Mouse (Mus musculus): Measurements from ENCODE around the gene Cyp4a32.

Gene Cyp4a32

DNA sequence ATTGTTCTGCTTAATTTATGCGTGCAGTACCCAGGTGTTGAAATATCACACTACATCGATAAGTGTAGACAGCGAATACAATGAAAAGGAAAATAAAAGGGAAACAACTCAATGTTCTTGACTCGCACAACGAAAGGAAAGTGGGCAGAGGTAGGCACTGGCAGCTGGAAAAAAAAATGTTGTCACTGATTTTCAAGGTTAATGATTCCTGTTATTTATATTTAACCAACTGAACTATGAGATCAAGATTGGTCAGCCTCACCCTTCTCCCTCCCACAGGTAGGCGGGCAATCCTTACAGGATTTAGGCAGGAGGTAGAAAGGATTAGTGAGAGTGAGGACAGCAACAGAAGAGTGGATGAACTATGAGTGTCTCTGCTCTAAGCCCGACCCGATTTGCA is at the start of gene Cyp4a32:
TSS of gene Cyp4a32 (plus strand) at position 359 of the 400 bp plus-strand sequence.
- 91% methylated on average over 8 of the region's 8 CpGs for WGBS

DNA sequence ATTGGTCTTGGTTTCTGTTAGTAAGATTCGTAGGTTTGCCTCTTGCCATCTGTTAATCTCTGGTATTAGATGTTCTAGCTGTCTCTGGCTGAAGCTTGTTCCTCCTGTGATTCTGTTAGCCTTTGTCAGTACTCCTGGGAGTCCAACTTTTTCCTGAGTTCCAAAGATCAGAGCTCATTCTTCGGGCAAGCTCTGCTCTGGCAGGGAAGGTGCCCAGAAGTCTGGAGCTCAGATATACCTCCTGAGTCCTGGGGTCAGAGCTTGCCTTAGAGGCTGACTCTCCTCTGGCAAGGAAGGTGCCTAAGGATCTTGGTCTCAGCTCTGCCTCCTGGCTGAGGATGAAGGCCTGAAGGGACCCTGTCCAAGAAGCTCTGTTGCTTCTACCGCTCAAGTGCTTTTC is 48.0 kb upstream of the Cyp4a32 start:
- WGBS = 88% methylated on average over 3 of the region's 3 CpGs

DNA sequence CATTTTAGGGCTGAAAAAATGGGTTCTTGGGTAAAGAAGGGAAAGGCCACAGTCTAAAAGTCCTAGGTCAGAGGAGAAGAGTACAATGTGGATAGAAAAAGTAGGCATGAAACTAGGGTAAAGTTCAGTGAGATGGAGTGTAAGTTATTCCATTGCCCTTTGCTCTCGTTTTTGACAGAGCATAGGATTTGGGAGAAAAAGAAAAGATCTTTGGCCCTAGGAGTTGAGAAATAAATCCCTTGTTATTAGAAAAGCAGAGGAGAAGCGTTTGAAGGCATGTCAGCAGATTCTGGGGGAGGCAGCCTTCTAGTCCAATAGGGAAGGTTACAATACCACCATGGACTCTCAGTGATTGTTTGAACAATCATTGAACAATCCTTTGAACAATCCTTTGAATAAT is 45.3 kb upstream of the Cyp4a32 start:
- 66% methylated on average over 2 of the region's 2 CpGs for WGBS

DNA sequence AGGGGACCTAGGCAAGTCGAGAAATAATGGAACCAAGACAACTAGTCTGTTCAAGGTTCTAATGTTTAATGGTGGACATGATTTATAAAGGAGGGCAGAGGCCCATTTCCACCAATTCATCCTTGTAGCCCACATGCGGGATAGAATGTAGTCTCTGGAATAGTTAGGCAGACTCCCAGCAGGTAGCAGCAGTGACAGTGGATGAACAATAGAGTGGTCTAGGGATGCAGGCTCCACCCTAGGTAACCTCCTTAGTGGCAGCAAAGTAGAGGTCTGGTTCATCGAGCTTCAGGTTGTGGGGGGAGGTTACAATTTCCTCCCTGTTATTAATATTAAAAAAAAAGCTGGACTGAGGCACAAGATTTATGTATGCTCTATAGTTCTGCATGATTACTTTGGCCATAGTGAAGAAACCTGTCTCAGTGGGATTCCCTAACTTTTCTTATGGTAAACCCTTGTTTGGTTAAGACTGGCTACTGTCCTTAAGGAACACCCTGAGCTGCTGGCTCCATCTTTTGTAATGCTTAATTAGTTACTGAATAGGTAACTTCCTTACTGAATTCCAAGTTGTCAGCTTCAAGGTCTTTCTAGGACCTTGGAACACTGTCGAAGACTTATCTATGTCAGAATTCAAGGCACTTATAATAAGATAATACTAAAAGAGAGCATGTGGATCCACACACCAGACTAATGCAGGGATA is 42.8 kb upstream of the Cyp4a32 start:
- WGBS = 64% methylated on average over 4 of the region's 4 CpGs

DNA sequence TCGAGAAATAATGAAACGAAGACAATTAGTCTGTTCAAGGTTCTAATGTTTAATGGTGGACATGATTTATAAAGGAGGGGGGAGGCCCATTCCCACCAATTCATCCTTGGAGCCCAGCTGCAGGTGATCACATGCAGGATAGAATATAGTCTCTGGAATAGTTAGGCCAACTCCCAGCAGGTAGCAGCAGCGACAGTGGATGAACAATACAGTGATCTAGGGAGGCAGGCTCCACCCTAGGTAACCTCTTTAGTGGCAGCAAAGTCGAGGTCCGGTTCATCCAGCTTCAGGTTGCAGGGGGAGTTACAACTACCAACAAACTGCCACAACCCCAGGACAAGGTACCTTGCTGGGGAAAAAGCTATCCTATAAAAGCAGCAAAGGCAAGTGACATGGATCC is 39.5 kb upstream of the Cyp4a32 start:
- WGBS = 64% methylated on average over 5 of the region's 5 CpGs

DNA sequence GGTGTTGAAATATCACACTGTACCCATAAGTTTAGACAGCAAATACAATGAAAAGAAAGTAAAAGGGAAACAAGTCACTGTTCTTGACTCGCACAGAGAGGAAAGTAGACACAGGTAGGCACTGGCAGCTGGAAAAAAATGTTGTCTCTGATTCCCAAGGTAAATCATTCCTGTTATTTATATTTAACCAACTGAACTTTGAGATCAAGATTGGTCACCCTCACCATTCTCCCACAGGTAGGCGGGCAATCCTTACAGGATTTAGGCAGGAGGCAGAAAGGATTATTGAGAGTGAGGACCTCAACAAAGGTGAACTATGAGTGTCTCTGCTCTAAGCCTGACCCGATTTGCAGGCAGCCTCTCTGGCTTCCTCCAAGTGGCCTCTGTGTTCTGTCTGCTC is 37.4 kb upstream of the Cyp4a32 start, which contains the start of gene Cyp4a31:
TSS of gene Cyp4a31 (plus strand) at position 249 of the 400 bp plus-strand sequence.
- 85% methylated on average over 3 of the region's 3 CpGs for WGBS

DNA sequence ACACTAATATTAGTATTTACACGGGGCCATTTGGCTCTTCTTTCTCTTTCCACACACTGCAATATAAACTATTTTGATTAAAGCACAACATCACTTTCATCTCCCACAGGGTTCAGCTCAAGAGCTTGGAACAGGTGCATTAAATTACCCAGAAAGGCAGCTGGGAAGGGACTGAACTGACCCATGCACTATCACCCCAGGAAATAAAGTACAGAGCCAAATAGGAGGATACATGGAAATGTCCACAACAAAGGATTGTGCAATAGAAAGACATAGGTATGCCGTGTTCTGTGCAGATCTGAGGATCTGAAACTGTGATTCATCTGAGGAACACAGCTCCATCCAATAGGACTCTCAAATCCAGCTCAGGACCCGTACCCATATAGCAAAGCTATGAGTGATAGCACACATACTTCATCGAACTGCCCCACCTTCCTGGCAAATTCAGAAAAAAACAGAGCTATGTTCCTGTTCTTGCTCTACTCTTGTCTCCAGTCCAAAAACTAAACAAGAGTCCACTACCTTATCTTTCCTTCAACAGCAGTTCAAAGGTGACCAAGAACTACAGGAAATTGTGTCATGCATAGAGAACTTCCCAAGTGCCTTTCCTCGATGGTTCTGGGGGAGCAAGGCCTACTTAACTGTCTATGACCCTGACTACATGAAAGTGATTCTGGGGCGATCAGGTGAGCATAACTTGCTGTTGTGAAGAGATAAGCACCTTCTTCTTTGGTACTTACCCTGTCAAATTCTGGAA is 36.1 kb upstream of the Cyp4a32 start:
- 79% methylated on average over 6 of the region's 6 CpGs for WGBS

DNA sequence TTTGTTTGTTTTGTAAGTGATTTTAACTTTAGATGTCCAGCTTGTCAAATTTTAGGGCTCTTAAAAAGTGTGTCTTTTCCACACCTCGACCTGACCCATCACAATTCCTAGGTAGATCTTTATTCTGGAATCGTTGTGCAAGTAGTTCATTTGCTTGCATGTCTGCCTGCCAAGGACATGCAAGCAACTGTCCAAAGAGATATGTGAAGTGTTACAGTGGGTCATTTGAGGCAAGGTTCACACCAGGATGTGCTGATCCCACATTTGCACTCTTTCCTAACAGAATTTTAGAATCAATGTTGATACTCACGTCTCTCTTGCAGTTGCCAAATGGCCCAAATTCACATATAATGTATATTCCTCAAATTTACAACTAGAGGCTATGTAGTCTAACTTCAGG is 25.5 kb upstream of the Cyp4a32 start:
- 76% methylated on average over 3 of the region's 3 CpGs for WGBS

DNA sequence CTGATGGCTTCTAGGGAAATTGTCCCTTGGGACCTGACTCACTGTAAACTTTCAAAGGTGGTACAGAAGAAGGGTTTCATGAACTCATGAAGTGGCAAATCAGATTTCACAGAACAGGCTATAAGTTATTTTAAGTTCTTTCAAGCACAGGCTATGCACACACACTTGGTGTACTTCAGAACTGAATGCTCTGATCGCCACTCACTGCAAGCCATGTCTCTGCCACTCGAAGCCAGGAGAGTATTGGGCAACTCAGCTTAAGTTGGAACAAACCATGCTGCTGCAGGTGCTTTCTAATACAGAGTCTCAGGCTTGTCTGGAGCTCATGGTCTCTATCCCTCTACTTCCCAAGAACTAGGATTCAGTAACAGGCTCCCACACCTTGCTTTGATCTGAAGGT is 25.0 kb upstream of the Cyp4a32 start:
- 85% methylated on average over 2 of the region's 2 CpGs for WGBS

DNA sequence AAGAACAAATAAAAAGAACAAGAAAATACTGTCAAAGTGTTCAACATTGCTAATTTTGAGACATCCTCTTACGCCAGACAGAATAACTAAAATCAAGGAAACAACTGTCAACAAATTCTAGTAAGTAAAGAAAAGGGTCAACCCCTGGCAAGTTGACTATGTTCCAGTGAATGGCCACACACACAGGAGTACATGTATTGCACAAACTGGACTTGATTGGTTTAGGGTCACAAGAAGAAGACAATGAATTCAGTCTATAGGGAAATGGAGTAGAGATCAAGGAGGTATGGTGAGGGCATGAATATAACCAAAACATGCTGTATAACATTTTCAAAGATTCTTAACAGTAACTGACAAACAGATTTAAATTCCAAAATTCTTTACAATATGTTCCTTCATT is 4.4 kb upstream of the Cyp4a32 start:
- WGBS = 90% methylated on average over 1 of the region's 1 CpGs

DNA sequence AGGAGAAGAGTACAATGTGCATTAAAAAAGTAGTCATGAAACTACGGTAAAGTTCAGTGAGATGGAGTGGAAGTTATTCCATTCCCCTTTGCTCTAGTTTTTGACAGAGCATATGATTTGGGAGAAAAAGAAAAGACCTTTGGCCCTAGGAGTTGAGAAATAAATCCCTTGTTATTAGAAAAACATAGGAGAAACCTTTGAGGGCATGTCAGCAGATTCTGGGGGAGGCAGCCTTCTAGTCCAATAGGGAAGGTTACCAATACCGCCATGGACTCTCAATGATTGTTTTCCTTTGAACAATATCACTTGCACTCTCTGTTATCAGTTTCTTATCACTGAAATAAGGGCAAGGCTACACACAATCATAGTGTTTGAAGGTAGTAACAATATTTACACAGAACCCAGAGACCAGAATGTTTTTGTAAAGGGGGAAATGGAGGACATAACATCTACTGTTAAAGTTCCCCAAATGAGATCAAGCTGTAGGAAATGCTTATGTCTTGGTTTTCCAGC is 3.9 kb upstream of the Cyp4a32 start:
- 84% methylated on average over 2 of the region's 2 CpGs for WGBS

DNA sequence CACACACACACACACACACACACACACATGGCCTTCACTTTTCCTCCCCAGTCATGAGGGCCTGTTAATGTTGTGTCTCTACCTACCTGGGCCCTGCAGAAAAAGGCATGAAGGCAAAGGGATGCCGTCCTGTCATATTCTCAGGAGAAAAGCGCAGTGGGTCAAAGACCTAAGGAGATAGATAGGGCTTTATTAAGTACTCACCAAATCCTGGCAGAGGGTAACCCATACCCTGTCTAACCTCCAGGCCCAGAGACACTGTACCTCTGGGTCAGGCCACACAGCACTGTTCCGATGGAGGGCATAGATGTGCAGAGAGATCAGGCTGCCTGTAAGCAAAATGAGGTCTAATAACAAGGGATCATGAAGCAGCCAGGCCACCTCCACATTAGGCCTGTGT is 24.8 kb downstream of the Cyp4a32 start:
- 93% methylated on average over 3 of the region's 3 CpGs for WGBS

DNA sequence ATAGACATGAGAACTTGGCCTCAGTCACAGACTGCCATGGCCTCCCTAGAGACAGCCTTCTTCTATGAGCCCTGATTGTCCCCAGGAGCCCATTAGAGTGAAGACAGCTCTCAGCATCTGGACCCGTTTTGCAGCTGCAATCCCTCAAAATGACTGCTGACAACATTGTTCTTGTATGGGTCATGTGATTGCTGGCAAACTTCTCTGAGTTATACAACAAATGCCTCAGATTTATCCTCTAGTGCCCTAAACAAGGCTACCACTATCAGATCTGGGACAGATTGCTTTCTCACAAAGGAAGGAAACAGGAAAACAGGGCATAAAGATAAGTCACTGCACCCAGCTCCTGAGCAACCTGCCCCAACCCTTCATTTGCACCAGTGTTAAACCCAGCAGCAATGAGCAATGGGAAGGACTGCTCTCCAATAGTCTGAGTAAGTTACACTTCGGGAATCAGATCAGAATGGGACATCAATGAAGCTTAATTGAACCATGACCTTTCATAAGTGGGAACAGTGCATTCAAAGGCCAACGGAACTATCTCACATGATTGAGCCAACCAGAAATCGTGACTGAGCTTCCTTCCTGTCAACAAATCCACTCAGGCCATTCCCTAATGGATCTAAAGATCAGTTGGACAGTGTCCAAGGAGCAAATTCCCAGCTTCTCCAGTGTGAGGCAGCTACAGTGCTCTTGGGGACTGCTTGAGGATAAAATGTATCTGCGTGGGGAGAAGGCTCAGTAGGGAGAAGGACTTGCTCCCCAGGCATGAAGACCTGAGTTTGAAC is 42.4 kb downstream of the Cyp4a32 start:
- 66% methylated on average over 5 of the region's 5 CpGs for WGBS

DNA sequence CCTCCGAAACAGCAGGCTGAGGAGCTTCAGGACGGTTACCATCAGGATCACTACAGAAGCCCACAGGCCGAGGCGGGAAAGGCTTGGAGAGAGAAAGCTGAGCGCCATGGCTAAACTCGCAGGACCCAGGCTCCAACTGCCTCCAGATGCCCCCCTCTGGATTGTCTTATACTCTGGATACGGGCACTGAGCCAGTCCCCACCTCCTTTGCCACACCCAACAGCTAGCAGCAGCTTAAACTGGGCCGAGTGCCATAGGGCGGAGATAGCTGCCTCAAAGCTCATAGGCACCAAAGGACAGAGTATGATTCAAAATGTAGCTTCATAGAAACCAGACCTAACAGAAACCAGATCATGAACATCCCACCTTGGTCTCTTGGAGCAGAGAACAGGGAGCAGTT is 46.8 kb downstream of the Cyp4a32 start, which contains the start of gene Cyp4b1:
TSS of gene Cyp4b1 (minus strand) at position 144 of the 400 bp plus-strand sequence.
- WGBS = 78% methylated on average over 9 of the region's 9 CpGs

DNA sequence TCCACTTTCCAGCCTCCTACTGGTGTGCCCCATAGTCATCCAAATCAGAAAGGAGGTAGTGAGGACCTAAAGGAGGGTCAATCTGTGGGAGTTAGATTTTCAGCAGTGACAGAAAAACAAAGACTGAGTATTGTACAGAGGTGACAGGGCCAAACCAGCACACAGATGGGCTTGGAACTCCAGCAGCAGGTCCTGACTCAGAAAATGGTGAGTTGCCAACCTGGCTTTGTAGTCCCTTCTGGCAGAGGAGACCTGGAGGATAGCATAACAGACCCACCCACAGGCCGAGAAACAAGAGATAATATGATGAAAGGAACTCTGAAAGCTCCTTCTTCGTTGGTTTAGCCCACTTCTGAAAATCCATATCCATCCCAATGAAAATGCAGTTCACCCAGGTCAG is 48.0 kb downstream of the Cyp4a32 start:
- 68% methylated on average over 2 of the region's 2 CpGs for whole genome bisulfite sequencing

DNA sequence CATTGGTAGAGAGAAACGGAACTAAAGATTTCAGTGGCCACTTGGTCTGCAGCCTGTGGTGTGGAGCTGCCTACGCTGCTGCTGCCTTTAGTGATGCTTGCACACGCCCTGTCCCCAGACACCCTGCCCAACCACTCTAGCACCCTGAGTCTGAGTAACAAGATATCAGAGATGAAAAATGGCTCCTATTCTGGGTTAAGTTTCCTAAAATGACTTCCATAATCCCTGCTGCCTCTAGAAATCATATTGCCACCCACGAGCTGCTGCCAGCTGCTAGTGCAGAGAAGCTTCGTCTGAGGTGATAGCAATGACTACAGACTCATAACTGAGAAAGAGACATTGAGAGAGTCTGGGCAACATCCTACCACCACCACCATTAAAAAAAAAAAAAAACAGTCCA is 50.1 kb downstream of the Cyp4a32 start:
- WGBS = 45% methylated on average over 5 of the region's 5 CpGs

DNA sequence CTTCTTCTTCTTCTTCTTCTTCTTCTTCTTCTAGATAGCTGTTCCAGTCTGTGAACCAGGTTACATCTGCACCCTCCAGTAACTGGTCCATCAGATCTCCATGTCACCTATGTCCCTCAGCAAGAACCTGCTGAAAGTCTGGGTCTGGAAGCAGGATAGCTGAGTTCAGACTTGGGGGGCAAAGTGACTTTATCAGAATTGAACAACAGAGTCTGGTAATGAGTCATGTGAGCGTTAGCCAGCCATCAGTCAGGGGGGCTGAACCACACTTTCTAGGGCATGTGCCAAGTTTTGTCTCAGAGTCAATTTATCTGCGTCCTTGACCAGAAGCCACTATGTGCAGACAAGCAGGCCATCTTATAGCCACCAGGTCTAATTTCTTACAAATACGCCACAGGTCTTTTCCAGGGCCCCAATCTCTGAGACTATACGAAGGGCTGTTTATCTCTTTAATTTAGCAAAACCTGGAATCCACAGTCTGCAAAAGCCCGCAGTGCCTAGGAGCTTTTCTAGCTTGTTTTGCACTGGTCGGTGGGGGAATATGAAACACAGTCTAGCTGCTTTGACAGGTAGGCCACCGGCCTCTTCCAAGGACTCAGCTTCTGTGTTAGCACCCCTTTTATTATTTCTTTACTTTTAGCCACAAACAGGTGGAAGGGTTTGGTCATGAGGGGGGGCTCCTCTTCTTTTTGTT is 55.2 kb downstream of the Cyp4a32 start:
- WGBS = 87% methylated on average over 7 of the region's 7 CpGs

DNA sequence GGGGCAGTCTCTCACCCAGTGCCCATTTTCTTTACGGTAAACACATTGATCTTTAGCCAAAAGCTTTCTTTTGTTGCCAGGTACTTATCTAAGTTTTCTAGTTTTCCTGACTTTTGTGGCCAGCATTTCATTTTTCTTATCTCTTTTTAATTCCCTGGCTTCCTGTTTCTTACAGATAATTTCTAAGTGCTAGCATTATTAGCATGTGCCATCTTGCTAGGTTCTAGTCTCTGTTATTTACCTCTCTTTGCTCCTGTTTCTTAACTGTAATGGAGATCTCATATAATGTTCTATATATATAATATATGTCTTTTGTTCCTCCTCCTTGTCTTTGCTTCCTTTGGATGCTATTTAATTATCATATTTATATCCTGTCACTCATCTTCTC is 55.8 kb downstream of the Cyp4a32 start:
- WGBS = 78% methylated on average over 1 of the region's 1 CpGs

DNA sequence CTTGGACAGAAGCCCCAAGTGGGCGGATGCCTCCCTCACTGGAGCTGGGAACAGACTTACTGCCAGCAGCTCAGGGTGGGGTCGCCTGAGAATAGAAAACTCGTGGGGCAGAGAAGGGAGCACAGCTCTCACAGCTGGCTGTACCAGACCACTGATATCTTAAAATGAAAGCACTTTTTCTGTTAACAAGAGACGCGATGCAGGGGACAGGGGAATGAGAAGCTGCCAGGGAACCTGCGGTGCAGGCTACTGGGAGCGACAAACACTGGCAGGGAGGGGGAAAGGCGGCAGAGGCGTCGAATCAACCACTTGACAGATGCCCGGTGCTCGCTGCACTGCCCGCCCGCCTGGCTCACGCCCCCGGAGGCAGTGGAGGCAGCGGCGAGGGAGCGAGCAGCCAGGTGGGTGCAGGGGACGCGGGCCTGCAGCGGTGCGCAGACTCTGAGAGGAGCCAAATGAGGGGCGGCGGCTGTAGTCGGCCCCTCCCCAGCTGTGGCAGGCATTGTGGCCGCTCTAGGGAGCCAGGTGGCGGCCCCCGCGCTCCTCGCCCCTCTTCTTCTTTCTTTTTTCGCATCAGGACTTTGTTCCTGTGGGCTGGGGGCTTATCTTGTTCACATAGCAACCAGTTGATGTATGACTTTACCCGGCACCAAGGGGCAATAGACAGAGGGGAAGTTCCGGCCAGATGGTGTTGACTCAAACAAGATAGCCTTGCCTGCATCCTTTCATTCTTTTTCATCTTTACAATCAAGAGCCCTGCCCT is 56.5 kb downstream of the Cyp4a32 start:
- WGBS = 2% methylated on average over 34 of the region's 34 CpGs
